Mouse (Mus musculus): ENCODE results near the gene Ralgapa2. TPM values are rescaled to one million over a fixed set of nuclear protein-coding genes. Genes with fewer than 3 reads are reported as not detected.

The Ralgapa2 gene
- total RNA-seq, 2 experiments from 2014 or later: 19.2 to 26.2 TPM

GRCm38 (mm10) chr2:146249033-146249432 lies 263.1 kb downstream of the Ralgapa2 start:
- intact Hi-C loops (cut with DNase I): no loop called here
- DNase-seq (ENCODE audit: low spot score in 2 of 2): no peak

GRCm38 (mm10) chr2:146247576-146247975 lies 264.6 kb downstream of the Ralgapa2 start:
- intact Hi-C loops (cut with DNase I): no loop called here
- DNase-seq (ENCODE audit: low spot score in 2 of 2): no peak

GRCm38 (mm10) chr2:146246409-146247075 lies 265.6 kb downstream of the Ralgapa2 start:
- intact Hi-C loops (cut with DNase I): no loop called here
- DNase-seq (ENCODE audit: low spot score in 2 of 2): peak; percentile 14 to 21

- no peak for DNase-seq (ENCODE audit: low spot score in 2 of 2)
- intact Hi-C loops (cut with DNase I): no loop called here
These were observed 266.7 kb downstream of the Ralgapa2 start for GRCm38 (mm10) chr2:146245401-146245800.

GRCm38 (mm10) chr2:146244049-146244448 lies 268.1 kb downstream of the Ralgapa2 start:
- no peak for DNase-seq (ENCODE audit: low spot score in 2 of 2)
- intact Hi-C loops (cut with DNase I): no loop called here

- intact Hi-C loops (cut with DNase I): no loop called here
- no peak for DNase-seq (ENCODE audit: low spot score in 2 of 2)
These were observed 272.9 kb downstream of the Ralgapa2 start for GRCm38 (mm10) chr2:146239196-146239747.

GRCm38 (mm10) chr2:146231485-146231884 lies 280.7 kb downstream of the Ralgapa2 start:
- peak in 1 of 2 experiments; percentile 23 for DNase-seq (ENCODE audit: low spot score in 2 of 2)
- intact Hi-C loops (cut with DNase I): no loop called here

GRCm38 (mm10) chr2:146228435-146228834 lies 283.7 kb downstream of the Ralgapa2 start:
- intact Hi-C loops (cut with DNase I): loop anchor here (10.0 kb wide), 1 partner anchor 156 kb away; no protein-coding TSS in a partner anchor
- no peak for DNase-seq (ENCODE audit: low spot score in 2 of 2)

GRCm38 (mm10) chr2:146227646-146228045 lies 284.5 kb downstream of the Ralgapa2 start:
- intact Hi-C loops (cut with DNase I): loop anchor here (10.0 kb wide), 1 partner anchor 157 kb away; no protein-coding TSS in a partner anchor
- no peak for DNase-seq (ENCODE audit: low spot score in 2 of 2)

- no peak for DNase-seq (ENCODE audit: low spot score in 2 of 2)
- intact Hi-C loops (cut with DNase I): loop anchor here (10.0 kb wide), 1 partner anchor 158 kb away; no protein-coding TSS in a partner anchor
These were observed 285.7 kb downstream of the Ralgapa2 start for GRCm38 (mm10) chr2:146226484-146226883.

GRCm38 (mm10) chr2:146225818-146226217 lies 286.3 kb downstream of the Ralgapa2 start:
- intact Hi-C loops (cut with DNase I): loop anchor here (10.0 kb wide), 1 partner anchor 159 kb away; no protein-coding TSS in a partner anchor
- no peak for DNase-seq (ENCODE audit: low spot score in 2 of 2)

GRCm38 (mm10) chr2:146224141-146224540 lies 288.0 kb downstream of the Ralgapa2 start:
- no peak for DNase-seq (ENCODE audit: low spot score in 2 of 2)
- intact Hi-C loops (cut with DNase I): loop anchor here (10.0 kb wide), 1 partner anchor 161 kb away; no protein-coding TSS in a partner anchor

GRCm38 (mm10) chr2:146223176-146223905 lies 288.8 kb downstream of the Ralgapa2 start:
- intact Hi-C loops (cut with DNase I): loop anchor here (10.0 kb wide), 1 partner anchor 161 kb away; no protein-coding TSS in a partner anchor
- DNase-seq (ENCODE audit: low spot score in 2 of 2): peak in 1 of 2 experiments; percentile 25

- peak in 1 of 2 experiments; percentile 30 for DNase-seq (ENCODE audit: low spot score in 2 of 2)
- intact Hi-C loops (cut with DNase I): loop anchor here (10.0 kb wide), 1 partner anchor 162 kb away; no protein-coding TSS in a partner anchor
These were observed 289.6 kb downstream of the Ralgapa2 start for GRCm38 (mm10) chr2:146222279-146223175.

- intact Hi-C loops (cut with DNase I): loop anchor here (10.0 kb wide), 1 partner anchor 163 kb away; no protein-coding TSS in a partner anchor
These were observed 290.2 kb downstream of the Ralgapa2 start for GRCm38 (mm10) chr2:146221929-146222278.

GRCm38 (mm10) chr2:146221076-146221928 lies 290.8 kb downstream of the Ralgapa2 start, which contains the start of gene Insm1:
Gene Insm1, plus strand, starts transcription at chr2:146221921.
- intact Hi-C loops (cut with DNase I): loop anchor here (10.0 kb wide), 1 partner anchor 163 kb away; no protein-coding TSS in a partner anchor
- DNase-seq (ENCODE audit: low spot score in 2 of 2): peak; percentile 60 to 63

More at GRCm38 (mm10) chr2:146221929-146222278, 290.2 kb downstream of the Ralgapa2 start:
- peak; percentile 42 to 74 for DNase-seq (ENCODE audit: low spot score in 2 of 2)

- intact Hi-C loops (cut with DNase I): loop anchor here (10.0 kb wide), 1 partner anchor 164 kb away; no protein-coding TSS in a partner anchor
- no peak for DNase-seq (ENCODE audit: low spot score in 2 of 2)
These were observed 291.5 kb downstream of the Ralgapa2 start for GRCm38 (mm10) chr2:146220591-146221075.
